Mouse (Mus musculus): ENCODE measurements at regions not wholly inside any gene's neighbourhood (a gene's known extent, or its start where the extent isn't known, plus 50 kb on each side); places are given as distances from the start of the nearest gene placed in this dataset.

DNA sequence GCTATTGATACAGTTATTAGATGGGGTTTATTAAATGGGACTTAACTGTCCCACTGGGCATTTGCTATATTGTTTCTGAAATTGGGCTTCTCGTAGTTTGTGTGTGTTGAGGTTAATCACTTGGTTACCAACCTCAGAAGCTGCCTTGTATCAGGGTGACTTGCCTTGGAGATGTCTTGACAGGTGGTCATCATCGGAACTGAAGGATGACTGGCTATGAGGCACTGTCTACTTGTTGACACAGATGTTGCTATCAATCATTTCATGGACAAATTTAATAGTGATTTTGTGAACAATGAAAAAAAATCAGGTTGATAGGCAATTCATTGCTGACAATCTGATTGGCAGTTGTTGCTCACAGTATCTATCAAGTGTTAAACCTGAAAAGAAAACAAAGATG is 261.4 kb upstream of the Arhgap42 start:
- TF ChIP-seq EP300 (IDR thresholded peaks at IDR 0.05): no peak
- TF ChIP-seq CTCF (IDR thresholded peaks at IDR 0.05): no peak

All from lung, postnatal 0 days (tissue).